Mouse (Mus musculus) limb, embryonic 11.5 days (tissue): Measurements from ENCODE around the gene Ap1m2. TPM values are rescaled to one million over a fixed set of nuclear protein-coding genes. Genes with fewer than 3 reads are reported as not detected.
A peak's percentile ranks its signal among the peaks of the same experiment; 100 is the strongest.
"Not testable (repeated sequence)": the region's sequence is repeated elsewhere in the genome, so short reads cannot be mapped to it uniquely, and the experiment has no call there.

Experiments used
- ATAC-seq: fragments of 200-750 bp; cut with Nextera tagmentation; 2 replicates; pipeline ENCODE4 v1.8.0; 2017; ENCODE audit warnings: low read depth; ENCODE audit not compliant: insufficient number of reproducible peaks, low FRiP score, low TSS enrichment
- DNase-seq: peaks from one replicate; pipeline ENCODE4 v3.0.0-alpha.2; 2015; ENCODE audit warnings: low spot score
- H3K27ac ChIP-seq: fragments of 300-500 bp; sonication (generic); replicated peaks from 2 replicates; pipeline ENCODE4 v1.5.1; 2014; ENCODE audit warnings: low read depth, mild to moderate bottlenecking, low read length
- H3K27me3 ChIP-seq: fragments of 300-500 bp; sonication (generic); 2 replicates; pipeline ENCODE4 v1.6.1; 2014; ENCODE audit warnings: mild to moderate bottlenecking, low read length, mixed read lengths; ENCODE audit not compliant: control insufficient read depth, insufficient read depth
- H3K36me3 ChIP-seq: fragments of 300-500 bp; sonication (generic); 2 replicates; pipeline ENCODE4 v1.6.1; 2014; ENCODE audit warnings: mild to moderate bottlenecking, low read length, moderate library complexity, mixed read lengths; ENCODE audit not compliant: control insufficient read depth, insufficient read depth
- H3K4me1 ChIP-seq: fragments of 300-500 bp; sonication (generic); 2 replicates; pipeline ENCODE4 v1.6.1; 2014; ENCODE audit warnings: low read length, mixed read lengths; ENCODE audit not compliant: control insufficient read depth, insufficient read depth
- H3K4me2 ChIP-seq: fragments of 300-500 bp; sonication (generic); 2 replicates; pipeline ENCODE4 v1.6.1; 2014; ENCODE audit warnings: low read depth, mild to moderate bottlenecking, moderate library complexity; ENCODE audit not compliant: severe bottlenecking
- H3K4me3 ChIP-seq: fragments of 300-500 bp; sonication (generic); 2 replicates; pipeline ENCODE4 v1.5.1; 2014; ENCODE audit warnings: low read depth, low read length
- H3K9ac ChIP-seq: fragments of 300-500 bp; sonication (generic); 2 replicates; pipeline ENCODE4 v1.6.1; 2014; ENCODE audit warnings: mild to moderate bottlenecking, low read length
- H3K9me3 ChIP-seq: fragments of 300-500 bp; sonication (generic); 2 replicates; pipeline ENCODE4 v1.6.1; 2016; ENCODE audit warnings: low read length; ENCODE audit not compliant: control insufficient read depth
- WGBS: fragments of 180-500 bp; shearing (Covaris S2); extraction: QIAGEN DNeasy Blood & Tissue Kit; methylation state at CpG from one replicate; pipeline ENCODE4 v1.1.7; 2014; 5-methylcytosine and 5-hydroxymethylcytosine counted together
- polyA plus RNA-seq: library from polyadenylated mRNA; unstranded; fragments of >200 nt; fragmentation: Nextera tagmentation; extraction: Ambion mirVana; gene quantifications from 2 replicates; pipeline ENCODE4 v1.2.1, GENCODE M21; 2014

Gene Ap1m2
- polyA plus RNA-seq, 1 experiment from 2014 or later = 8.2 TPM

DNA sequence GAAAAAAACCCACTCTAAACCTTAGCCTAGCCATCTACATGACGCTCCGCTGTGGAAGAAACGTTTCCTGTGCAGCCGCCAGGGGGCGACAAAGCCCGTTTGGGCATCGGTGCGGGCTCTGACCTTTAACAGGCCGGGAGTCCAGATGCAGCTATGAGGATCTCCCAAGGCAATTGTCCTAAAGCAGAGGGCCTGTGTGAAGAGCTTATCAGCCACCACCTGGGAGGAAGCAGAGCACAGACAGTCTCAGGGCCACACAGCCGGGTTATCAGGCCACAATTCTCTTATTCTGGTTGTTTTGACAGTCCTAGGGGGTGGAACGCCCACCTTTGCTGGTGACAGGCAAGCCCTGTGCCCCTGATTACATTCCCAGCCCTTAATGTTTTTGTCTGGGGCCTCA lies 1.3 kb upstream of the Ap1m2 start:
- Histone ChIP-seq H3K36me3 (no peaks in the 10 kb centered on the region), H3K27ac (no peak overlapping the region), H3K27me3 (peaks cover 18% of the 10 kb centered on the region), H3K4me1 (no peaks in the 10 kb centered on the region), H3K4me2 (no peak overlapping the region), H3K9ac (no peak overlapping the region), H3K9me3 (no peaks in the 10 kb centered on the region), H3K4me3 (no peak overlapping the region)
- WGBS = 7% methylated on average over 11 of the region's 11 CpGs
- ATAC-seq = no peak
- DNase-seq = peak; percentile 93

DNA sequence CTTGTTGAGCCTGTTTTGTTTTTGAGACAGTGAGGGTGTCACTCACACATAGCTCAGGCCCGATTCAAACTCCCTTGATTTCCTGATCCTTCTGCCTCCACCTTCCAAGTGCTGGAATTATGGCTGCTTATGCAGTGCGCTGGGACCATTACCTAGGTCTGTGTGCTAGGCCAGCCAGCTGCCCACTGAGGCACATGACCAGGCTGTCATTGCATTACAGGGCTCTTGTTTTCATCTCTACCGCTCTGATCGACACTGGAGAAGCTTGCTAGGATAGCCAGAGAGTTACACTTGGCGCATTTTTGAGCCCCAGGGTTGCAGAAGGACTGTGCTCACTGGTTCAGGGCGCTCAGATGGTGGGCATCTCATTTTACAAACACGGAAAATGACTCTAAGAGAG lies 442 bp downstream of the Ap1m2 start:
- Histone ChIP-seq H3K9me3 (no peaks in the 10 kb centered on the region), H3K4me3 (peak overlapping the region; percentile 20), H3K27me3 (peaks cover 18% of the 10 kb centered on the region), H3K4me2 (no peak overlapping the region; the same call in 1 of the 2 replicates), H3K36me3 (no peaks in the 10 kb centered on the region), H3K27ac (no peak overlapping the region), H3K9ac (peak overlapping the region; percentile 12; the same call in 1 of the 2 replicates), H3K4me1 (no peaks in the 10 kb centered on the region)
- WGBS = 26% methylated on average over 7 of the region's 7 CpGs
- DNase-seq (no peak), ATAC-seq (no peak)

DNA sequence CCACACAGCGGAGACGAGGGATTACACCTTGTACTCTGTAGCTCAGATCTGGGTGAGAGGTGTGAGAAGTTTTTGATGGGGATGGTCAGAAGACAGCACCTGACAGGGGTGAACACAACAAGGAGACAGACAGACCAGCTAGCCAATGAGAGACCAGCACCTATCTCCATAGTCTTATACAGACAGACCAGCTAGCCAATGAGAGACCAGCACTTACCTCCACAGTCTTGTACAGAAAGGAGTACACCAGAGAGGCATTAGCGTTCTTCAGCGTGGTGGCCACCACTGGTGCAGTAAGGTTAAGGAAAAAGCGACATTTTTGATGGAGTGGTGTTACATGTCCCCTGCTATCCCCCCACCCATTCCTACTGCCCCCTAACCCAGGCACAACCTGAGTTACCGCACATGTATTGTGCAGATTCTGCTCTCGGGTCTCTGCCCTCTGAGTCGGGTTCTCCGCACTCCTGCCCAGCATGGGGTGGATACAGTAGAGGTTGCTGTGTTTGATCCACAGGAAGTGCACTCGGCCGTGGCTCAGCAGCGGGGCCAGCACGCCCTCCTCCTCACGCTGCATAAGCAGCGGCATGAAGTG lies 2.9 kb downstream of the Ap1m2 start:
- Histone ChIP-seq H3K4me2 (no peak overlapping the region), H3K9ac (no peak overlapping the region), H3K27ac (no peak overlapping the region), H3K36me3 (no peaks in the 10 kb centered on the region), H3K4me3 (no peak overlapping the region), H3K9me3 (no peaks in the 10 kb centered on the region), H3K4me1 (no peaks in the 10 kb centered on the region), H3K27me3 (peaks cover 18% of the 10 kb centered on the region)
- DNase-seq (no peak), ATAC-seq (no peak)
- WGBS = 62% methylated on average over 15 of the region's 15 CpGs

DNA sequence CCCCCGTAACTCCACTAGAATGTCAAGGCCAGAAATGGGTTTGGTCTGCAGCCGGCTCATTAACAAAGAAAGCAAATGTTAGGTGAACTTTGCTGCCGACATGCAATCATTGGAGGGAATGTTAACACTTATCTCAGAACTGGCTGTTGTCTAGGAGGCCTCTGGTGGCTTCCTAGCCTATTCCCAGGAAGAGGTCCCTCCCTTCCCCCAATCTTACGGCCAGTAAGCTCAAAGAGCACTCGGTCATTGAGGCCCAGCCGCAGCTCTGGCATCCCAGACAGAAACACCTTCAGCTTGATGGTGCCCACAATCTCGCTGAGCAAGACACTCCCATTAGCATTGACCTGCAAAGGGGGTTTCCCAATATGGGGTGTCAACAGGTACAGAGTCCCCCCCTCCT lies 7.1 kb downstream of the Ap1m2 start:
- no peak overlapping the region for H3K4me3 ChIP-seq
- H3K27me3 ChIP-seq = no peaks in the 10 kb centered on the region
- H3K36me3 ChIP-seq = no peaks in the 10 kb centered on the region
- DNase-seq (no peak), ATAC-seq (no peak)
- no peak overlapping the region for H3K4me2 ChIP-seq
- no peak overlapping the region for H3K9ac ChIP-seq
- H3K27ac ChIP-seq = no peak overlapping the region
- no peaks in the 10 kb centered on the region for H3K9me3 ChIP-seq
- no peaks in the 10 kb centered on the region for H3K4me1 ChIP-seq
- 85% methylated on average over 7 of the region's 7 CpGs for WGBS

DNA sequence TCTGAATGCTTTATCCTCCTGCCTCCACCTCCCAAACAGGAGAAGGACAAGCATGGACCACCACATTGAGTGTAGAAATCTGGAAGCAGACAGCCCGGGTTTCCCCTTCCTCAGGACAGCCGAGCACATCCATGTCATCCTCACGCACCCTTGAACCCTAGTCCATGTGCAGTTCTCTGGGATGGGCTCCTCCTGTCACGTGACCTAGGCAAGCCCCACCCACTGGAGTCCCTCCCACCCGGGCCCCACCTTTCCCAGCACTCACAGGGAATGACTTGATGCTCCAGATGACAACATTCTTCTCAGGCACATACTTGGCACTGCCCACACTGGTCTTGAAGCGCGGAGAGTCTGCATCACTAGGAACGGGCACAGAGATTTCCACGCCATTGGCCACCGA lies 13.1 kb downstream of the Ap1m2 start:
- H3K27ac ChIP-seq = no peak overlapping the region
- WGBS = 85% methylated on average over 10 of the region's 10 CpGs
- no peaks in the 10 kb centered on the region for H3K4me1 ChIP-seq
- DNase-seq (no peak), ATAC-seq (no peak)
- no peaks in the 10 kb centered on the region for H3K36me3 ChIP-seq
- H3K27me3 ChIP-seq = no peaks in the 10 kb centered on the region
- no peak overlapping the region for H3K4me2 ChIP-seq
- no peak overlapping the region for H3K4me3 ChIP-seq
- H3K9me3 ChIP-seq = no peaks in the 10 kb centered on the region
- H3K9ac ChIP-seq = no peak overlapping the region

DNA sequence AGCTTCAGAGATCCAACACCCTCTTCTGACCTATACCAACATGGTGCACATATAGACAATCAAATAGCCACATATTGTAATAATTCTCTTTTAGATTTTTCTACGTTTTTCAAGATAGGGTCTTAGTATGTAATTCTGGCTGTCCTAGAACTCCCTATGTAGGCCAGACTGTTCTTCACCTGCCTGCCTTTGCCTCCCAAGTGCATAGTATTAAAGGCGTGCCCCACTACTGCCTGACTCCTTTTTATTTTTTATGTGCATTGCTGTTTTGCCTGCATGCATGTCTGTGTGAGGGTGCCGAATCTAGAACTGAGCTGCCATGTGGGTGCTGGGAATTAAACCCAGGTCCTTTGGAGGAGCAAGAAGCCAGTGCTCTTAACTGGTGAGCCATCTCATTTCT lies 19.9 kb downstream of the Ap1m2 start:
- no peak for DNase-seq
- Histone ChIP-seq H3K9me3 (no peaks in the 10 kb centered on the region), H3K4me2 (no peak overlapping the region), H3K36me3 (no peaks in the 10 kb centered on the region), H3K4me3 (no peak overlapping the region), H3K27me3 (no peaks in the 10 kb centered on the region), H3K4me1 (peaks cover 6% of the 10 kb centered on the region), H3K27ac (no peak overlapping the region), H3K9ac (no peak overlapping the region)
- 87% methylated on average over 3 of the region's 3 CpGs for WGBS
- no peak for ATAC-seq

DNA sequence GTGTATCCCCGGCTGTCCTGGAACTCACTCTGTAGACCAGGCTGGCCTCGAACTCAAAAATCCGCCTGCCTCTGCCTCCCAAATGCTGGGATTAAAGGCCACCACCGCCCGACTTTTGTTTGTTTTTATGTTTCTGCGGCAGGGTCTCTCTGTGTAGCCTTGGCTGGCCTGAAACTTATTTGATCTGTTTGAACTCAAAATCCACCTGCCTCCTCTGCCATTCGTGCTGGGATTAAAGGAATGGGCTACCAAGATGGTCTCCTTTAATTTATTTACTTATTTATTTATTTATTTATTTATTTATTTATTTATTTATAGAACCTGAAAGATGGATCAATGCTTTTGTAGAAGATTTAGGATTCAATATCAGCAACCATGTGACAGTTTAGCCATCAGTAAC lies 20.3 kb downstream of the Ap1m2 start:
- peak; percentile 41 for DNase-seq
- WGBS = 22% methylated on average over 7 of the region's 7 CpGs

DNA sequence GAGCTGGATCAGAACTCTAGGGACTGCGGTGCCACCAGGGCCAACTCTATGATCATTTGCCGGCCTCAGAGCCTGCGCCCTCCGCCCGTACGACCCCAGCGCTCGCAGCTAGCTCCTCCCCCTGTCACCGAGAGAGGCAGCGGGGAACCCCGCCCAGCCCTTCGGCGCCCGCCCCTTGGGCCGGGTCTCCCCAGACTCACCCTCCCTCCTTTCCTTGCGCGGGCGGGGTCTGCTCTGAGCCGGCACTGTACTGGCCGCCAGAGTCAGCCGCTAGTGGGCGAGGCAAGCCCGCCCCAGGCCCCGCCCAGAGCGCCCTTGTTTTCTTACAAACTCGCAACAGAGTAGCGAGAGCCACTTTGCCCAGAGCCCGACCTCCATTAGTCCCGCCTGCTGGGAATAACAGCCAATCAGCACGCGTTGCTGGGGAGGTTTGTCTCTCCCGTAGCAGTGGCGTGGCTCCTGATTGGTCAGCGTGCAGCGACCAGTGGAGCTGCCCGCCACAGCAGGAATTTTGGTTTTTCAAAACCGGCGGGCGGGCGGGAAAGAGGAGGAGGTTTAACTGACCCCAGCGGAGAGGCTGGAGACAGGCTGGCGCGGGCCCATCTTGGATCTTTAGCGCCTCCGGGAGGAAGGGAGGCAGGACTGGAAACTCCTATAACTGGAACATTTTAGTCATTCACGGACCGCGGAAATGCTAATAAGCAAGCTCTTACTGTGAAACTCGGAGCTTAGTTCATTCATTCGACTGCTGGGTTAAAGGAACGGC lies 20.9 kb downstream of the Ap1m2 start, which contains the start of gene Cdkn2d:
Gene Cdkn2d (minus strand): TSS at position 386 of the 766 bp plus-strand sequence.
- Histone ChIP-seq H3K27ac (peak within 1 kb of the TSS; percentile 78), H3K4me2 (peak within 1 kb of the TSS; percentile 60), H3K27me3 (no peaks in the 10 kb centered on the region), H3K9ac (peak within 1 kb of the TSS; percentile 63), H3K9me3 (no peaks in the 10 kb centered on the region), H3K4me1 (peaks cover 12% of the 10 kb centered on the region), H3K4me3 (peak within 1 kb of the TSS; percentile 58), H3K36me3 (no peaks in the 10 kb centered on the region)
- DNase-seq (peak; percentile 100), ATAC-seq (peak; percentile 97)
- WGBS = under 1% methylated on average over 51 of the region's 51 CpGs

More for the DNA sequence above, 20.3 kb downstream of the Ap1m2 start:
- H3K27me3 ChIP-seq, H3K36me3 ChIP-seq, ATAC-seq, H3K9me3 ChIP-seq, H3K4me1 ChIP-seq: not testable (repeated sequence)
- peak overlapping the region; percentile 78 for H3K27ac ChIP-seq
- peak overlapping the region; percentile 63; the same call in 1 of the 2 replicates for H3K9ac ChIP-seq
- H3K4me2 ChIP-seq = peak overlapping the region; percentile 46
- H3K4me3 ChIP-seq = peak overlapping the region; percentile 58
